Mouse (Mus musculus) gastrocnemius, adult 2 months (tissue): Measurements from ENCODE around the gene Tarbp2. TPM values are rescaled to one million over a fixed set of nuclear protein-coding genes. Genes with fewer than 3 reads are reported as not detected.
A peak's percentile ranks its signal among the peaks of the same experiment; 100 is the strongest.

Source experiments
- DNase-seq: peaks from one replicate; pipeline ENCODE4 v3.0.0; 2022
- H3K27ac ChIP-seq: fragments of 200-600 bp; 2 replicates; pipeline ENCODE4 v1.8.1; 2022; ENCODE audit warnings: mild to moderate bottlenecking
- H3K4me3 ChIP-seq: fragments of 200-600 bp; 2 replicates; pipeline ENCODE4 v1.8.1; 2022; ENCODE audit warnings: mild to moderate bottlenecking, moderate library complexity
- CTCF ChIP-seq: fragments of 200-600 bp; IDR thresholded peaks from 2 replicates; pipeline ENCODE4 v1.8.1; 2022; ENCODE audit warnings: antibody characterized with exemption, mild to moderate bottlenecking, moderate library complexity
- intact Hi-C: fragments of 180-260 bp; cut with DNase I; formaldehyde crosslinking; loops from one replicate; pipeline ENCODE4 v1.15.1; 2025
- total RNA-seq, 2 experiments: library from RNA; stranded (reverse); gene quantifications; 2 replicates each; pipeline ENCODE4 v1.2.3; 2021

Gene Tarbp2
- total RNA-seq, 2 experiments from 2014 or later, result 33.0 to 37.0 TPM

- intact Hi-C loops, result no loop called here
- DNase-seq, result no peak
- Histone ChIP-seq H3K4me3 (no peak overlapping the region), H3K27ac (no peak overlapping the region)
- TF ChIP-seq CTCF, result no peak
Measured at GRCm38 (mm10) chr15:102507561-102507960, 10.4 kb upstream of the Tarbp2 start.

- Histone ChIP-seq H3K4me3 (no peak overlapping the region), H3K27ac (no peak overlapping the region)
- TF ChIP-seq CTCF, result no peak
- intact Hi-C loops, result no loop called here
- DNase-seq, result no peak
Measured at GRCm38 (mm10) chr15:102508336-102508735, 9.7 kb upstream of the Tarbp2 start.

- no peak for TF ChIP-seq CTCF
- H3K27ac ChIP-seq, result peak overlapping the region; percentile 78
- intact Hi-C loops, result no loop called here
- DNase-seq, result peak; percentile 16
- H3K4me3 ChIP-seq, result peak overlapping the region; percentile 73
Measured at GRCm38 (mm10) chr15:102510110-102510509, 7.9 kb upstream of the Tarbp2 start.

GRCm38 (mm10) chr15:102510590-102511284, 7.3 kb upstream of the Tarbp2 start:
- TF ChIP-seq CTCF, result no peak
- peak overlapping the region; percentile 73 for H3K4me3 ChIP-seq
- peak; percentile 88 for DNase-seq
- H3K27ac ChIP-seq, result peak overlapping the region; percentile 78
- intact Hi-C loops, result no loop called here

GRCm38 (mm10) chr15:102511285-102511833, 6.6 kb upstream of the Tarbp2 start:
- DNase-seq, result no peak
- intact Hi-C loops, result no loop called here
- Histone ChIP-seq H3K27ac (peak overlapping the region; percentile 78; the same call in 1 of the 2 replicates), H3K4me3 (peak overlapping the region; percentile 73)
- no peak for TF ChIP-seq CTCF

- TF ChIP-seq CTCF, result no peak
- no peak overlapping the region for H3K27ac ChIP-seq
- intact Hi-C loops, result no loop called here
Measured at GRCm38 (mm10) chr15:102512010-102512409, 6.0 kb upstream of the Tarbp2 start.

GRCm38 (mm10) chr15:102512471-102512870, 5.5 kb upstream of the Tarbp2 start:
- TF ChIP-seq CTCF, result no peak
- no peak overlapping the region for H3K4me3 ChIP-seq
- DNase-seq, result no peak
- intact Hi-C loops, result no loop called here
- H3K27ac ChIP-seq, result no peak overlapping the region

More at GRCm38 (mm10) chr15:102512010-102512409, 6.0 kb upstream of the Tarbp2 start:
- no peak for DNase-seq
- no peak overlapping the region for H3K4me3 ChIP-seq

GRCm38 (mm10) chr15:102513004-102513403, 5.0 kb upstream of the Tarbp2 start:
- intact Hi-C loops, result no loop called here
- no peak for TF ChIP-seq CTCF
- Histone ChIP-seq H3K4me3 (no peak overlapping the region), H3K27ac (no peak overlapping the region)
- no peak for DNase-seq

GRCm38 (mm10) chr15:102515261-102515660, 2.7 kb upstream of the Tarbp2 start:
- no peak for DNase-seq
- TF ChIP-seq CTCF, result no peak
- intact Hi-C loops, result loop anchor here (5.0 kb wide), 1 partner anchor 43 kb away; the partner anchor contains the start of gene Pcbp2

GRCm38 (mm10) chr15:102515791-102516190, 2.2 kb upstream of the Tarbp2 start:
- DNase-seq, result no peak
- H3K27ac ChIP-seq, result peak overlapping the region; percentile 99
- intact Hi-C loops, result loop anchor here (5.0 kb wide), 1 partner anchor 43 kb away; the partner anchor contains the start of gene Pcbp2
- TF ChIP-seq CTCF, result no peak
- H3K4me3 ChIP-seq, result peak overlapping the region; percentile 84

More at GRCm38 (mm10) chr15:102515261-102515660, 2.7 kb upstream of the Tarbp2 start:
- H3K27ac ChIP-seq, result no peak overlapping the region
- no peak overlapping the region for H3K4me3 ChIP-seq

GRCm38 (mm10) chr15:102516293-102516692, 1.7 kb upstream of the Tarbp2 start:
- H3K27ac ChIP-seq, result peak overlapping the region; percentile 99
- no peak for TF ChIP-seq CTCF
- no peak for DNase-seq
- intact Hi-C loops, result loop anchor here (5.0 kb wide), 1 partner anchor 44 kb away; the partner anchor contains the start of gene Pcbp2
- H3K4me3 ChIP-seq, result peak overlapping the region; percentile 84

- peak; percentile 84 for DNase-seq
- intact Hi-C loops, result loop anchor here (5.0 kb wide), 1 partner anchor 45 kb away; the partner anchor contains the start of gene Pcbp2
- Histone ChIP-seq H3K27ac (peak within 1 kb of the TSS; percentile 99), H3K4me3 (peak within 1 kb of the TSS; percentile 84)
- no peak for TF ChIP-seq CTCF
Measured at GRCm38 (mm10) chr15:102516728-102517404, 1.1 kb upstream of the Tarbp2 start, which contains the start of gene Map3k12. Gene Map3k12 (minus strand): TSS chr15:102517064.

GRCm38 (mm10) chr15:102517631-102517975, 389 bp upstream of the Tarbp2 start:
- intact Hi-C loops, result loop anchor here (5.0 kb wide), 1 partner anchor 45 kb away; the partner anchor contains the start of gene Pcbp2
- TF ChIP-seq CTCF, result no peak
- no peak for DNase-seq
- Histone ChIP-seq H3K4me3 (peak overlapping the region; percentile 84), H3K27ac (peak overlapping the region; percentile 99)
